Mouse (Mus musculus) liver, adult (tissue): ENCODE measurements around the gene Mlc1.

Experiments used
- GATA4 ChIP-seq: IDR thresholded peaks from 2 replicates; pipeline ENCODE4 v1.6.1; 2014; ENCODE audit warnings: mild to moderate bottlenecking, low read length; ENCODE audit not compliant: insufficient replicate concordance

Gene Mlc1

DNA sequence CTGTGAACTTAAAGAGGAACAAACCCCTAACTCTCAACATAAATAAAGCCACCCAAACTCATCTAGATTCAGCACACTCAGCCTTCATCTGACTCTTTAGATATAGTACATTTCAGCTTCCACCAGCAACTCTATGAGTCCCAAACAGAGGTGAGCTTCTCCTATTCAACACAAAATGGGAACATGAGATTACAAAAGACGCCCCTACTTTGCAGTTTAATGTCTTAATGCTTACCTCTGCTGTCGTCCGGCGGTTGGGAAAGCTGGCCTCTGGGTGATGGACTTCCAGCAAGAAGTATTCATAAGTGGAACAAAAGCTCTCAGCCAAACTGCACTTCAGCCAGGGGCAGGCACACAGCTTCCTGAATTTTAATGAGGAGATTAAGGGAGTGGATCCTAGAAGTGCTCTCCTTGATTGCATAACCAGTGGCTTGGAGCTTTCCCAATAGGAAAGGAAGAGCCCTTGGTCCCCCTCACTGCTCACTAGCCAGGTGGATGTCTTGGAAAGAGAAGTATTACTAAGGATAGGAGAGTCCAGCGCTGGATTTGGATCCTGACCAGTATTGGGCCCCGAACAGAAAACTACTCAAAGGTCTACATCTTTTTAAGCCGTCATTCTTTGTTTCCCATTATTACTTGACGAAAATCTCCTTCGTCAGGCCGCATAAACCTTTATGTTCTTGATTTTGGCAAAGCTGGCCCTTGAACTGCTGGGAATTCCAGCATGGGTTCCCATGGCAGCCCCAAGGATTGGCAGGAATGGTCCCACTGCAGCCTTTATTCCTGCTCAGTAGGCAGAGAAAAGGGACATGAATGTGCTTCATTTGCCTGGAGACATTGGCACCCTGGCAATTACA is at the start of gene Mlc1:
TSS of gene Mlc1 (minus strand) at position 727 of the 857 bp plus-strand sequence.
- no peak for TF ChIP-seq GATA4

DNA sequence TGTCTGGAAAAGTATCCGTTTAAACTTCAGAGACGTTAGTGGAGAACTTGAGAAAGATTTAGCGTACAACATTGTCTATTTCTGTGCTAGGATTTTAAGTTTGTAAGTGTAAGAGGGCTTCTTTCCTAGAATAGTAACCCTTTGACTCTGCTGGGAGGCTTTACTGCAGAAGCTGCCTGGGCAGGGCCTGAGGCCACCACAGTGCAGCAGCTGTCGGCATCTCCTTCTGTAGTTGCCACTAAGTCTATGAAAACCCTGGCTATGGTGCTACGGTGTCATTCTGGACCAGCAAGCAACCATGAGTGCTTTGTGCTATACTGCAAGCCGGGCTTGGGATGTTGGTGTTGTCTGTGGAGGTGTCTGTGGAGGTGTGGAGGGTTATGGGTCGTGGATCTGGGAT is 41.7 kb upstream of the Mlc1 start:
- TF ChIP-seq GATA4 = no peak

DNA sequence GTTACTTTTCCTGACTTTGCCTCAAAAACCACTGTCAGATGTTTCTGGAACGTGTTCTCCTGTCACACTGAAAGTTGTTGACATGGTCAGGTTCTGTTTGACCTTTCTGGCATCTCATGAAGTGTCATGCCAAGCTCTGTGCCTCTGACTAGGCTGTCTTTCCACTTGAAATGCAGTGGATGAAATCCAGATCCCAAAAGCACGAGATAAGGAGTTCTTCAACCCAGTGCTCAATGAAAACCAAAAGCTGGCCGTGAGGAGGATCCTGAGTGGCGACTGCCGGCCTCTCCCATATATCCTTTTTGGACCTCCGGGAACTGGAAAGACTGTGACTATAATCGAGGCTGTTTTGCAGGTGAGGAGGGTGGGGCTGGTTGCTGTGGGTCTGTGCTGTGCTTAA is 41.3 kb upstream of the Mlc1 start:
- TF ChIP-seq GATA4 = no peak

DNA sequence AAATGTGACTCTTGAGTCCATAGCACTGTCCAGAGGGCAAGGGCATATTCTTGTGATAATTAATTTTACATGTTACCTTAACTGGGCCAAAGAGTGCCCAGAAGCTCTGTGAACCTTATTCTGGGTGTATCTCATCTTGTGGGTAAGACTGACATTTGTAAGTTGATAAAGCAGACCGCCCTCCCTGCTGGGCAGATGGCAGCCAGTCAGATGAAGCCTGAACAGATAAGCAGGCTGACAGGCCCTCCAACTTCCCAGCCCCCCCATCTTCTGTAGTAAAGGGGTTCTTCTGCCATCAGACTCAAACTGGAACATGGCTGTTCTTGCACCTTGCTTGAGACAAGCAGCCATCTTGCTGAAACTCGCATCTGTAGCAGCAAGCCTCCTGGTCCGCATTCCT is 37.9 kb upstream of the Mlc1 start:
- no peak for TF ChIP-seq GATA4

DNA sequence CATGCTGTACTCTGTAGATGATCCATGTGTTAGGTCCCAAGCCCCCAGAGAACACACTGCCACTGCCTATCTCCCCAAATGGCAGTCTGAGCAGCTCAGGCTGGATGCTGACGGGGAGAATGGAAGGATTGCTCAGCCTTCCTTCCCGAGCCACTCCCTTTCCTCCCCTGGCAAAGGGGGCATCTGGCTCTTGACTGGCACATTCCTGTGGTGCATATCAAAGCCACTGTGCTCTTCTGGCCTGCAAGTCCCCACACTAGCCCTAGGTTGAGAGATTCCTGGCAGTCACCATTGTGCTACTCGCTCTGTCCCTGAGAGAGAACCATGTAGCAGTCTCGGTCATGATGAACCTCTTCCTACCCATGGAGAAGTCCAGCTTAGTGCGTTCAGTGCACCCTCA is 29.0 kb upstream of the Mlc1 start:
- TF ChIP-seq GATA4 = no peak

DNA sequence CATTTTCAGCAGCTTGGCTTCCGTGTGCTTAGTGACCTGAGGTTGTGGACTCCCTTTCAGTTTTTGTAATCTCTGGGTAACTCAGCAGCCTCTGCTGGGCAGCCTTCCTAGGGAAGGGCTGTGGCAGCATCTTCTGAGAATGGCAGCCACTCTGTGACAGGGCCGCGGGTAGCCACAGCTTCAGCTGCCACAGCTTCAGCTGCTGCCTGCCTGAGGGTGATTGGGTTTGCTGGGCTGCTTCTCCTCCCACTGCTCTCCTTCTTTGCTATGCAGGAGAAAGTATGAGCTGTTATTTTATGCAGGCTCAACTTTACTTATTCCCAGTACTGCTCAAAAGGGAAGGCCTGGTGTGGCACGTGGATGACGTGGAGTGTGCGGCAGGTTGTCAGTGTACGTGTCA is 28.2 kb upstream of the Mlc1 start:
- TF ChIP-seq GATA4 = no peak

DNA sequence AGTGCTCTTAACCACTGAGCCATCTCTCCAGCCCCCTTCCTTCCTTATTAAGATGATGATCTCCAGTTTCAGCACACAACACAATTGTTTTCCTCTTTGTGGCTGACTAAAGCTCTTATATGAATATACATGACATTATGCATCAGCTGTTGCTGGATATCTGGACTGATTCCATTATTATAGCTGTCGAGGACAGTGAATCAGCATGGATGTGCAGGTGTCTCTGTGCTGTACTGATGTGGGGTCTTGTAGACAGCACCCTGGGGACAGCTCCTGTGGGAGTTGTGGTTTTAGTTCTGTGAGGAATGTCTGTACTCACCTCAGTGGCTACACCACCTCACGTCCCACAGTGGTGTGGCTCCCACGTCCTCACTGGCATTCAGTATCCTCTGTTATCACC is 22.4 kb upstream of the Mlc1 start:
- TF ChIP-seq GATA4 = no peak

DNA sequence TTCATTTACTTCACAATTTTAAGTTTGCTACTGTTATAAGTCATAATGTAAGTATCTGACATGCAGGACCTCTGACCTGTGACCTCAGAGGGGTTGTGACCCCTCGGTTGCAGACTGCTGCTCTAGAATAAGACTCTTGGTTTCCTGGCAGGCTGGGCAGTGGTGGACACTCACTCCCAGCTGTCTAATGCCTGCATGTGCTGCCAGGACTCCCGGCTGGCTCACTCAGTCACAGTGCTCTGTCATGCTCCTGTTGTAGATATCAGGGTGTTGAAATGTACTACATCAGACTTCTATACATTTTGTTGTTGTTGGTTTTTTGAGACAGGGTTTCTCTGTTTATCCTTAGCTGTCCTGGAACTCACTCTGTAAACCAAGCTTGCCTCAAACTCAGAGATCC is 21.6 kb upstream of the Mlc1 start:
- TF ChIP-seq GATA4 = no peak

DNA sequence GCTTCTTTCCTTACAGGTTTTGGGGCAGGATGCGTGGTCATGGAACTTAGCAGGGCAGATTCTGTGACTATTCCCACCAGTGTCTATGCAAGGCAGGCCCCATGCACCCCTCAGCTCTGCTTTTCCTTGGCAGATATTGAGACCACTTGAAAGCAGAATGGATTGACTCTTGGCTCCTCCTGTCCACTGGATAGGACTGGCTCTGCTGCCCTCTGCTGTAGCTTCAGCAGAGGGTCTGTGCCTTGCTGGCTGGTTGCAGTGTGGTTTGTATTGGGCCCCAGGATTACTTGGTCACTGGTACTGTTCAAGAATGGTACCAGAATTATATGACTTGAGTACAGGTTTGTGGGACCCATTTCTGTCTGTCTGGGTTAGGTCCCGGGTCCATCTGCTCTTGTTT is 20.3 kb upstream of the Mlc1 start:
- no peak for TF ChIP-seq GATA4

DNA sequence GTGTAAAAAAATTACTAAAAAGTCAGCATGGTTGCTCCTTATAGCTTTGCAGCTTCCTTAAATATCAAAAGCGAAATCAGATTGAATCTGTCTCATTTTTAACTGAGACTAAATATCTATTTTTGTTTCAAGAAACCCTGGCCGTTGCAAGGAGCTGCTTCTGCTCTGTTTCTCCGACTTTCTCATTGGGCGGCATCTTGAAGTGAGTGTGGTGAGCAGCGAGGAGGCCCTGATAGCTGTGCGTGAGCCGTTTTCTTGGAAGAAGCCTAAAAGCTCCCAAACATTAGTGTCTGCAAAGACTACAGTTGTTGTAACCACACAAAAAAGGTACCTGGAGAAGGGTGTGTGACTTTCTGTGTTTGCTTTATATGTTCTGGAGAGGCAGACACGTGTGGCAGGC is 19.8 kb upstream of the Mlc1 start:
- TF ChIP-seq GATA4 = no peak

DNA sequence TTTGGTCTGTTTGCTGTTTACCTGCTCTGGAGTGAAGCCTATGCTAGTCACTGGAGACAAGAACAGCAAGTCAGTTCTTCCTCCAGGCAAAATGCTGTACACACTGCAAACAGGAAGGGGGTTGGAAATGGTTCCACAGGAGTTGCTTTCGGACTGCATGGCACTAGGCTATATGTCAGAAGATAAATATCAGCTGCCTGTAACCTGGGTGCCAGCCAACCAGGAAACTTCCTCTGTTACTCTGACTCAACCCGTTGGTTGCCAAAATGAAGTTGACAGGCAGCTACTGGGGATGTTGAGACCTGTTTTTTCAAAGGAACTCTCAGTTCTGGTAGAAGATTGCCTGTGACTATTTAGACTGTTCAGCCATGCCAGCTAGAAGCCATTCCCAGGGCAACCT is 10.4 kb upstream of the Mlc1 start:
- TF ChIP-seq GATA4 = no peak

DNA sequence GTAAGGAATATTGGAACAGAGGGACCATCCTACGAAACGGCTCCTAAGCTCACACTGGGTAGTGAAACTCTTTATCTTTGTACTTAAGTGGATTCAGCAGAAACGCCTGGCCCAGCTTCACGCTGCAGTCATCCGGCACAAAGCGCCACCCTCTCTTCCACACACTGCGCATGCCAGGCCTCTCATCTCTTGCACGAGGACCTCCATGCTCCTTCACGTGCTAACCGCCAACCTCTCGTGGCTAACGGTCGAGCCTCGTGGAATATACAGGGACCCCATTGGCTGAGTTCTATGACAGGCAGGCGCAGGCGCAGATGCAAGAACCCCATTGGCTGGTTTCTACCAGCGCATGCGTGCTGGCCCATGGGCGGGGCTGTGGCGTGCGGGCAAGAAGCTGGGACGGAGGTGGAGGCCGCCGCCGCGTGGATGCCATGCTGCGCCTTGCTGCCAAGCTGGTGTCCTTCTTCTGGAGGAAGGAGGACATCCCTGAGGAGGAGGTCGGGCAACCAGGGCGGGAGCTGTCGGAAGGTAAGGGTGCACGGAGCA is 3.8 kb upstream of the Mlc1 start, which contains the start of gene Mov10l1:
TSS of gene Mov10l1 (plus strand) at position 376 of the 546 bp plus-strand sequence.
- TF ChIP-seq GATA4 = no peak

DNA sequence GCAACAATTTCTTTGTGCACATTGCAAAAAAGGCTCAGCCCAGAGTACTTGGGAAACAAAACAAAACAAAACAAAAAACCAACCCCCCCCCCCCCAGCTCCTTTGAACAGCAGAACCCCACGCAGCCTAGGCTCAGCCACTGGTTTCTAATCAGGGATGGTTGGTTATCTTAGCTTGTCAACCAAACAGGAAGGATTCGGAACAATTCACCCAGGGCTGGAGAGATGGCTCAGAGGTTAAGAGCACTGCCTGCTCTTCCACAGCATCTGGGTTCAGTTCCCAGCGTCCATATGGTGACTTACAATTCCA is 285 bp upstream of the Mlc1 start:
- TF ChIP-seq GATA4 = no peak

DNA sequence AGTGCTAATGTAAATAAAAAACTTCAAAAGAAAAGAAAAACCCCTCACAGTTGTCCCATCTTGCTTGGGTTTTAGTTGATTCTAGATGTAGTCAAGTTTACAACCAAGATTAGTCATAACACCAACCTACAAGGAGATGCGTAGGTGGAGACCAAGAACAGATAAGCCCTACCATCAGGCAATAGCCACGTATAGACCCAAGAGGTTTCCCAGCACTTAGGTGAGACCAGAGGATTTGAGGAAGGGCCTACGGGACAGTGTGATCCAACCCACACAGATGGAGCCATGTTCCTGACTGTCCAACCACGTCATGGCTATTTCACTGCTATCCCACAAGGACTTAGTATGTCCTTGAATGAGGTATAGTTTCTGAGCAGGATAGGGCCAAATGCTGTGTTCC is 6.5 kb downstream of the Mlc1 start:
- no peak for TF ChIP-seq GATA4

DNA sequence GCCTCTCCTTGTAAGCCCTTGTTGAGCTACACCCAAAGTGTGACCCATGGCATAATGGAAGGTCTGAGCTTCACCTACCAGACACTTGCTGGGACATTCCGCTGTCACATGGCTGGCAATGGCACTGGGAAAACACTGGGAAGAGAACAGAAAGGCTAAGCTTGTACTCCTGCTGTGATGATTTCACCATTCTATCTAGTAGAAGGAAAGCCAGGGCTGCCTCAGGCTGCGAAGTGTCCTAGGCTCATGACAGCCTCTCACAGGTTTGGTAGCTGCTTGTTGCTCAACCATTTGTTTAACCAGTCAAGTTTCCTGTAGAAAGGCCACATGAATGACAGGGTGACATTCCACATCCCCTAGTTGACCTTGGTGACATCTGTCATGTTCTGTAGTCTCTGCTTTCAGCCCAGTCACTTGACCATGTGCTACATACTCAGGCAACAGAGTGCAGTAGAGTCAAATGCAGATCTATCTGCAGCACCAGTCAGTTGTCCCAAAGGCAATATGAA is 14.7 kb downstream of the Mlc1 start:
- TF ChIP-seq GATA4 = no peak

DNA sequence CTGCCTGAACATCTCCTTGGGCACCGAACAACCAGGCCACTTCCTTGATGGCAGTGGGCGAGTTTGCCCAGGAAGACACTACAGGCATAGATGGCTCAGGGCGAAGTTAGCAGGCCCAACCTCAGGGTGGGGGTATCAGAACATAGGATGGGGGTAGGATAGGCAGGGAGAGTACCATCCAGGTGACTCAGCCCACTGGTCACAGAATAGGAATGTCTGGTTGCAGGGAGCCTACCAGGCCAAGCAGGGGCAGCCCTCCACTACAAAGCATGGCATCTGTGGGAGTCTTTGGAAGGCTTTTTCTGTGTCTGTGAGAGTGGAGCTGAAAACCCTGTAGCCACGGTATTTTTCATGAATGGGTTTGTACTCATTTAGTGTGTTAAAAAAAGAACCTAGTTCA is 21.3 kb downstream of the Mlc1 start:
- TF ChIP-seq GATA4 = no peak

DNA sequence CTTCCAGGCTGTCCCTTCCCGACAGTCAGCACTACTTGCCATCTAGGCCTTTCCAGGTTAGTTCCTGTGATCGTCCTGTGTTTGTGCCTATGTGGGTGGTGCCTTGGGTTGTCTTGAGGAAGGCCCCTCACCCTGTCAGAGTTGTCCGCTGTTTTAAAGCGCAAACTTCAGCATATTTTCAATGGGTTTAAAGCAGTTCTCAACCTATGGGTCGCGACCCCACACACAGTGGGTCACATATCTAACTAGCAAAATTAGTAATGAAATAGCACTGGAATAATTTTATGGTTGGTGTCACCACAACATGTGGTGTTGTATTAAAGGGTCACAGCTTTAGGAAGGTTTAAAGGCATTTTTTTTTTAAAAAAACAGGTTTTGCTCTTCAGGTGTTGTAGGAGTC is 23.5 kb downstream of the Mlc1 start:
- no peak for TF ChIP-seq GATA4
